Mouse (Mus musculus): ENCODE data around the gene Kcnc1.

Kcnc1 gene

GRCm38 (mm10) chr7:46393718-46394511 lies 2.4 kb upstream of the Kcnc1 start:
- DNase-seq (ENCODE audit: low read depth in 1 of 2, low spot score in 2 of 2) = no peak

GRCm38 (mm10) chr7:46394933-46395332 lies 1.4 kb upstream of the Kcnc1 start:
- DNase-seq (ENCODE audit: low read depth in 1 of 2, low spot score in 2 of 2) = no peak

GRCm38 (mm10) chr7:46395571-46395970 lies 726 bp upstream of the Kcnc1 start:
- DNase-seq (ENCODE audit: low read depth in 1 of 2, low spot score in 2 of 2) = no peak

- no peak for DNase-seq (ENCODE audit: low read depth in 1 of 2, low spot score in 2 of 2)
Measured at GRCm38 (mm10) chr7:46396928-46397731, 833 bp downstream of the Kcnc1 start.

GRCm38 (mm10) chr7:46397732-46398333 lies 1.5 kb downstream of the Kcnc1 start:
- no peak for DNase-seq (ENCODE audit: low read depth in 1 of 2, low spot score in 2 of 2)

GRCm38 (mm10) chr7:46398612-46399011 lies 2.3 kb downstream of the Kcnc1 start:
- DNase-seq (ENCODE audit: low read depth in 1 of 2, low spot score in 2 of 2) = no peak

GRCm38 (mm10) chr7:46399676-46400075 lies 3.4 kb downstream of the Kcnc1 start:
- DNase-seq (ENCODE audit: low read depth in 1 of 2, low spot score in 2 of 2) = no peak

GRCm38 (mm10) chr7:46400346-46400745 lies 4.0 kb downstream of the Kcnc1 start:
- DNase-seq (ENCODE audit: low read depth in 1 of 2, low spot score in 2 of 2) = no peak

GRCm38 (mm10) chr7:46401371-46402180 lies 5.3 kb downstream of the Kcnc1 start:
- DNase-seq (ENCODE audit: low read depth in 1 of 2, low spot score in 2 of 2) = no peak

- DNase-seq (ENCODE audit: low read depth in 1 of 2, low spot score in 2 of 2) = no peak
Measured at GRCm38 (mm10) chr7:46403616-46404485, 7.6 kb downstream of the Kcnc1 start.

GRCm38 (mm10) chr7:46404756-46405155 lies 8.5 kb downstream of the Kcnc1 start:
- DNase-seq (ENCODE audit: low read depth in 1 of 2, low spot score in 2 of 2) = no peak

- DNase-seq (ENCODE audit: low read depth in 1 of 2, low spot score in 2 of 2) = no peak
Measured at GRCm38 (mm10) chr7:46408606-46409005, 12.3 kb downstream of the Kcnc1 start.

- no peak for DNase-seq (ENCODE audit: low read depth in 1 of 2, low spot score in 2 of 2)
Measured at GRCm38 (mm10) chr7:46409204-46409789, 13.0 kb downstream of the Kcnc1 start.

GRCm38 (mm10) chr7:46410727-46411126 lies 14.4 kb downstream of the Kcnc1 start:
- DNase-seq (ENCODE audit: low read depth in 1 of 2, low spot score in 2 of 2) = no peak

GRCm38 (mm10) chr7:46412823-46413222 lies 16.5 kb downstream of the Kcnc1 start:
- DNase-seq (ENCODE audit: low read depth in 1 of 2, low spot score in 2 of 2) = no peak

GRCm38 (mm10) chr7:46413959-46414725 lies 17.8 kb downstream of the Kcnc1 start:
- no peak for DNase-seq (ENCODE audit: low read depth in 1 of 2, low spot score in 2 of 2)

GRCm38 (mm10) chr7:46415818-46416425 lies 19.6 kb downstream of the Kcnc1 start:
- no peak for DNase-seq (ENCODE audit: low read depth in 1 of 2, low spot score in 2 of 2)

- no peak for DNase-seq (ENCODE audit: low read depth in 1 of 2, low spot score in 2 of 2)
Measured at GRCm38 (mm10) chr7:46417467-46417866, 21.2 kb downstream of the Kcnc1 start.
